Mouse (Mus musculus) embryonic facial prominence, embryonic 14.5 days (tissue): ENCODE measurements at regions not wholly inside any gene's neighbourhood (a gene's known extent, or its start where the extent isn't known, plus 50 kb on each side); places are given as distances from the start of the nearest gene placed in this dataset.
A peak's percentile ranks its signal among the peaks of the same experiment; 100 is the strongest.

Experiments used
- ATAC-seq: fragments of 200-750 bp; cut with Nextera tagmentation; 2 replicates; pipeline ENCODE4 v1.8.0; 2017; ENCODE audit warnings: low read depth, moderate number of reproducible peaks, moderate TSS enrichment
- DNase-seq: peaks from one replicate; pipeline ENCODE4 v3.0.0-alpha.2; 2015; ENCODE audit warnings: low spot score
- H3K27ac ChIP-seq: fragments of 300-500 bp; sonication (generic); replicated peaks from 2 replicates; pipeline ENCODE4 v1.5.1; 2014; ENCODE audit warnings: low read depth, mild to moderate bottlenecking, low read length, moderate library complexity
- H3K27me3 ChIP-seq: fragments of 300-500 bp; sonication (generic); replicated peaks from 2 replicates; pipeline ENCODE4 v1.6.1; 2014; ENCODE audit warnings: low read length; ENCODE audit not compliant: control insufficient read depth, insufficient read depth
- H3K36me3 ChIP-seq: fragments of 300-500 bp; sonication (generic); 2 replicates; pipeline ENCODE4 v1.6.1; 2014; ENCODE audit warnings: low read length, mixed read lengths; ENCODE audit not compliant: control insufficient read depth, insufficient read depth
- H3K4me1 ChIP-seq: fragments of 300-500 bp; sonication (generic); 2 replicates; pipeline ENCODE4 v1.6.1; 2014; ENCODE audit warnings: antibody characterized with exemption, low read length; ENCODE audit not compliant: control insufficient read depth, insufficient read depth
- H3K4me2 ChIP-seq: fragments of 300-500 bp; sonication (generic); 2 replicates; pipeline ENCODE4 v1.6.1; 2014; ENCODE audit warnings: low read depth, mild to moderate bottlenecking, low read length, moderate library complexity, mixed read lengths
- H3K4me3 ChIP-seq: fragments of 300-500 bp; sonication (generic); 2 replicates; pipeline ENCODE4 v1.5.1; 2014; ENCODE audit warnings: low read depth, mild to moderate bottlenecking, low read length
- H3K9ac ChIP-seq: fragments of 300-500 bp; sonication (generic); 2 replicates; pipeline ENCODE4 v1.6.1; 2014; ENCODE audit warnings: low read depth, mild to moderate bottlenecking, low read length, moderate library complexity, mixed read lengths
- H3K9me3 ChIP-seq: fragments of 300-500 bp; sonication (generic); 2 replicates; pipeline ENCODE4 v1.6.1; 2016; ENCODE audit warnings: low read length; ENCODE audit not compliant: control insufficient read depth
- WGBS: fragments of 180-500 bp; shearing (Covaris S2); extraction: QIAGEN DNeasy Blood & Tissue Kit; methylation state at CpG from one replicate; pipeline ENCODE4 v1.1.7; 2014; 5-methylcytosine and 5-hydroxymethylcytosine counted together

DNA sequence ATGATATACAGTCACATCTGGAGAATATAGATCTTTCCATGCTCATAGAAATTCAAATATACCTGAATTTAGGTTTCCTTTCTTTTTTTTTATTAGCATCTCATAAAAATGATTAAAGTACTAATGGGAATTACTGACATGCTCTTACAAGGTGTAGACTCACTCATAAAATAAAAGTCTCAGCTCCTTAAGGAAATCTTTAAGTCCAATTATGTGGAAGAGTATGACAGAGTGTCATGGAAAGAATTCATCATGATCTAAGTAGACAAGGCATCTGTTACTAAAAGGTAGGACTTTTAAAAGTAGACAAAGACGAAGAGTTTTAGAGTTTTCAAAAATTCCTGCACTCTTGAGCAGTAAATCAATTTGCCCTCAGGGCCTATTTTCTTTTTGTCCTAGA lies 558.1 kb upstream of the Ptchd4 start:
- no peak for ATAC-seq
- H3K9me3 ChIP-seq: no peaks in the 10 kb centered on the region
- H3K36me3 ChIP-seq: no peaks in the 10 kb centered on the region
- H3K4me2 ChIP-seq: no peak overlapping the region
- H3K27ac ChIP-seq: no peak overlapping the region
- DNase-seq: peak; percentile 11
- H3K4me1 ChIP-seq: no peaks in the 10 kb centered on the region
- 54% methylated on average over 1 of the region's 1 CpGs for WGBS
- no peak overlapping the region for H3K4me3 ChIP-seq
- H3K9ac ChIP-seq: no peak overlapping the region
- no peaks in the 10 kb centered on the region for H3K27me3 ChIP-seq
